Mouse (Mus musculus) layer of hippocampus, postnatal 25 days (tissue): ENCODE results near the gene Itga2b. TPM values are rescaled to one million over a fixed set of nuclear protein-coding genes. Genes with fewer than 3 reads are reported as not detected.
"Not testable (repeated sequence)": the region's sequence is repeated elsewhere in the genome, so short reads cannot be mapped to it uniquely, and the experiment has no call there.

Experiments
- DNase-seq, 2 experiments: peaks; one replicate each; pipeline ENCODE4 v3.0.0; 2022; ENCODE audit warnings: mixed read lengths in 2 of 2, low spot score in 1 of 2; ENCODE audit errors: extremely low spot score in 1 of 2
- total RNA-seq, 2 experiments: library from RNA; stranded (reverse); gene quantifications; 2 replicates each; pipeline ENCODE4 v1.2.3; 2021

The Itga2b gene
- total RNA-seq, 2 experiments from 2014 or later, result 0.68 to 2.1 TPM

GRCm38 (mm10) chr11:102421559-102421958, 48.4 kb downstream of the Itga2b start:
- DNase-seq, result no peak

DNA sequence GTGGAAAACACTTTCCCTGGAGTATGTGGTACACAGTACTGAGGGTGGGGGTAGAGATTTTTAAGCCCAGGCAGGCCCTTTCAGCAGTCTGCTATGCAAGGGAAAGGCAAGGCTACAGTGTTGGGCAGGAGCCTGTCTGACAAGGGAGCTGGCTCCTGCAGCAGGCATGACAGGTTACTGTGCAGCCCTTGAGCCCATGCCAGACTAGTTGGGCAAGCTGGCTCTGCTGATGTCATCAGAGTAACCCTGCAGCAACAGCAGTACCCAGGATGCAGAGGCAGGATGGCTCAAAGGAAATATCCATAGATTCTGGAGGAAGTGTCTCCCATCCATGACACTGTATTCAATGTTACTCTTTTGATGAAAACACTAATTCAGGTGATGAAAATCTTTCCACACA, 51.0 kb downstream of the Itga2b start:
- DNase-seq, result no peak

DNA sequence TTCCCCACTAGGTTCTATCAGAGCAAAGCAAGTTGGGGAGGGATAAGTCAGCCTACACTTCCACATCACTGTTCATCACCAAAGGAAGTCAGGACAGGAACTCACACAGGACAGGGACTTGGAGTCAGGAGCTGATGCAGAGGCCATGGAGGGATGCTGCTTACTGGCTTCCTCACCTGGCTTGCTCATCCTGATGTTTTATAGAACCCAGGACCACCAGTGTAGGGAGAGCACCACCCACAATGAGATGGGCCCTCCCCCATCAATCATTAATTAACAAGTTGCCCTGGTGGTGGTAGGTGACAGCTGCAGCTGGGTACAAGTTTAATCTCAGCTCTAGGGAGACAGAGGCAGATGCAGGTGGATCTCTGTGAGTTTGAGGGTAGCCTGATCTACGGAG, 52.8 kb downstream of the Itga2b start:
- no peak for DNase-seq

- no peak for DNase-seq
Observed at GRCm38 (mm10) chr11:102415034-102415802, 54.7 kb downstream of the Itga2b start.

DNA sequence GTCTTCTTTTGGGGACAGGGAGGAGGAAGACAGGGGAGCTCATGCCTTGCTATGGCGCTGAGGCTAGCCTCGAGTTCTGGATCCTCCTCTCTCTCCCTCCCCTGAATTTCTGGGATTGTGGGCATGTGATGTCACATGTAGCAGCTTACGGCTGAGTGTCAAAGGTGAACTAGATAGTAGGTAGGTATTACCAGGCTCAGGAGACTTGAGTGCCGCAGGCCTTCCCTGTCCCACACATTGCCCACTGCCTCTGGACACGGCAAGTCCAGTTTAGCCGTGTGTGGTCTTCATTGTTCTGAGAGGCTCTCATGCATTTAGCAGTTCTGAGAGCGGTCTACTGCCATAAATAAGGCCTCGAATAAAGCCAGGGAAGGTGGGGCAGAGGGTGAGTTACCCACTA, 56.9 kb downstream of the Itga2b start:
- no peak for DNase-seq

DNA sequence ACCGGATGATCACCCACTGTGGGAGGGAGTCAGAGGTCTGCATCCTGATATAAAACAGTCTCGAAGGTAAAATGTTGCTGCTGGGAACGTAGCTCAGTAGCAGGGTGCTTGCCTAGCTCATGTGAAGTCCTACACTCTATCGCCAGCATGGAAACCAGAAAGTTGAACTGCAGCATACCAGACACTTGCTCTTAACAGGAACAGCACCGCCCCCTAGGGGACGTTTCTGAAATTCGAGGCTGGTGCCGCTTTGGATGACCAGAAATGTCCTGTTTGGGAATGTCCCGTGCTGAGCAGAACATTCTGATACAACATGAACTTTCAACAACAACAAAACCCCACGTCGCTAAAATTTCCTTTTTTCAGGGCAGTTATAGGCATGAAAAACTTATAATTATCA, 58.2 kb downstream of the Itga2b start:
- peak; percentile 81 to 96 for DNase-seq

- no peak for DNase-seq
Observed at GRCm38 (mm10) chr11:102411061-102411460, 58.9 kb downstream of the Itga2b start.

DNA sequence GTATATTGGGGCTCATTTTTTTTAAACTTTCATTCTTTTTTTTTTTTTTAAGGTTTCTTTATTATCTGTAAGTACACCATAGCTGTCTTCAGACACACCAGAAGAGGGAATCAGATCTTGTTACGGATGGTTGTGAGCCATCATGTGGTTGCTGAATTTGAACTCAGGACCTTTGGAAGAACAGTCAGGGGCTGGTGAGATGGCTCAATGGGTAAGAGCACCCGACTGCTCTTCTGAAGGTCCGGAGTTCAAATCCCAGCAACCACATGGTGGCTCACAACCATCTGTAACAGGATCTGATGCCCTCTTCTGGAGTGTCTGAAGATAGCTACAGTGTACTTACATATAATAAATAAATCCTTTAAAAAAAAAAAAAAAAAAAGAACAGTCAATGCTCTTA, 59.6 kb downstream of the Itga2b start:
- DNase-seq, result not testable (repeated sequence)

DNA sequence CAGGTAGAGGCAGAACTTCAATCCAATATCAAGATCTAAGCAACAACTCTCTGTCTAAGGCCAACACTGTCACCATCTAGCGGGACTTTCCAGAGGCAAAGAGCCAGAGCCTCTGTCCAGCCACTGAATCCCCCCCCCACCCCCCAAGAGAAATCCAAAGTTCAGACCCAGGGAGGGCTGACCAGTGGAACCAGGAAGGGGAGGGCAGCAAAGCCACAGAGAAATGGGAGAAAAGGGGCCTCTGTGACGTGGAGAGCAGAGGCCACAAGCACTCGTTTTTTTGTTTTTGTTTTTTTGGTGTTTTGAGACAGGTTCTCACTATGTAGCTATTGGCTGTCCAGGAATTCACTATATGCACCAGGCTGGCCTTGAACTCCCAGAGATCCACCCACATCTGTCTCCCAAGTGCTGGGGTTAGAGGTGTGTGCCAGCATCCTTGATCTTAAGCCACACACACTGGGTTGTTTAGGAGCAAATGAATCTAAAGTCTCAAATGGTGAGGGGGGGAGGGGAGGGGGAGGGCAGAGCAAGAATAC, 60.1 kb downstream of the Itga2b start:
- no peak for DNase-seq

- no peak for DNase-seq
Observed at GRCm38 (mm10) chr11:102408888-102409794, 60.8 kb downstream of the Itga2b start.

DNA sequence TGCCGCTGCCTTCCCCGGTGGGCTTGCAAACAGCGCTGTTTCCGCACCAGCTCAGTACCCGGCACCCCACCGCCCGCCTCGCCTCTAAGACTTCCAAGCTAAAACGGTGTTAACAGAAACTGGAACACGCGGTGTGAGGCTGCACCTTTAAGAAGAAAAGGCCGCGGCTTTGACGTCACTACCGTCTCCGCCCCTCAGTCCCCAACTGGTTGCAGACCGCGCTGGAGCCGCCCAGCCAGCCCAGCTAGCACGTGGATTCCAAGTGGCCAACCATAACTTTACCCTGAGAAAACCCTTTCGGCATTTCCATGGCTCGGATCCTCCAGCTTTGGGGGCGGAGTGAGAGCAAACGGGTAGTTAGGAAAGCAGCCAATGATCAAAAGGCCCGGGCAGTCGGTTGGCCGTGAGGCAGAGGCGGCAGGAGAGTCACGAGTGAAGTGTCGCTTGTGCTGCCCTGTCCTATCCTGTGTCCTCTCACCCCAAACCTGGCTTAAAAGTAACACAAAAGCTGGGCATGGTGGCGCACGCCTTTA, 61.5 kb downstream of the Itga2b start:
- DNase-seq, result peak; percentile 83 to 84

DNA sequence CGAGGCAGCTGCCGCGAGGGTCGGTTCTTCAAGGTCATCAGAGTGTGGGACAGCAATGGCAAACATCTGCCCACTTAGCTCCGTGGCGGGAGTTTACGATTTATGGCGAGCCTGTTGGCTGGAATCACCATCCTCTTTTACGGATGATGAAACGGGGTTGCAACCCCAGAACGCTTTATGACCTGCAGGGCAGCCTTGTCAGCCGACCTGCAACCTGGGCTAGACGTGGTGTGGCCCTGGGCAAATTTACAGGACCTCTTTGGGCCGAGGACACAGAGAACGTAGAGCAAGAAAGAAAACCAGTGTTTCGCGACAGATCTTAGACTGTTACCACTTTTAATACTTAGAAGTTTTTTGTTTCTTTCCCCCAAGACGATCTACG, 62.1 kb downstream of the Itga2b start, which contains the start of gene Slc25a39:
Gene Slc25a39 (minus strand): TSS at position 113 of the 382 bp plus-strand sequence.
- no peak for DNase-seq

DNA sequence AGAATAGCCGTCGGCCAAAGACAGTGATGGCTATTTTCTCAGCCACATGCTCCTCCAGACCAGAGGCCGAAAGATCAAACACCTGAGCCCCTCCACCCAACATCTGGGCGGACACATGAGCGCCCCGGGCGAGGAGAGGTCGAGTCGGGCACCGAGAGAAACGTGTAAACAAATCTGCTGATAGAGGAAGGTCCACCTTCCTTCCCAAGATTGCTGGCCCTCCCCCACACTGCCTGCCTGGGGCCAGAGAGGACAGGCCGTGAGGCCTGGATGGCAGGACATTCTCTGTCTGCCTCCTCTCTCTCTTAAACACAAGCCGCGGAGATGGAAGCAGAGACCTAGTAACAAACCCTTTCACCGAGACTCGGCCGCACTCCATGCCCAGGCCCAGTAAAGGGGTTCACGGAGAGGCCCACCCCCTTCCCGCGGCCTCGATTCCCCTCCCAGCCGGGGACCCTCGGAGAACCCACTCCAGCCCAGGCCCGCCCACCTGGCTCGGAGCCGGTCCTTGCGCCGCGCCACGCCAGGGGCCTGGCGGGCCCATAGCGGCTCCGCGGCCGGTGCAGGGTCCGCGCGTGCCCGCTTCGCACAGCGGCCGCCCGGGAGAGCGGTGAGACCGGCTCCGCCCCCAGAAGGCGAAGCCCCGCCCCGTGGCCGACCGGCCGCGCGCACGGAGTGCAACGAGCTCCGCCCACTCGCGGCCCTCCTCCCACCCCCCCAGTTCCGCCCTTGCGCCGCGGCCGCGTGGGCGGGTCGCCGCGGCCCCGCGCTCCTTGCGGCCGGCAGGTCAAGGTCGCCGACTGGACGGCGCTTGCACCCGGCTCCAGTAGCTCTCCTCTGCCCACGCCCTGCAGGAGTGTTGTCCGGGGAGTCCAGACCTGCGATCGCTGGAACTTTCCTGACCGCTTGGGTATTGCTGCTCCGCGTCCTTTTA, 62.8 kb downstream of the Itga2b start:
- peak; percentile 71 to 83 for DNase-seq

GRCm38 (mm10) chr11:102406401-102406800, 63.5 kb downstream of the Itga2b start:
- no peak for DNase-seq

GRCm38 (mm10) chr11:102405544-102406285, 64.2 kb downstream of the Itga2b start:
- no peak for DNase-seq

- DNase-seq, result no peak
Observed at GRCm38 (mm10) chr11:102404161-102405010, 65.5 kb downstream of the Itga2b start.

- no peak for DNase-seq
Observed at GRCm38 (mm10) chr11:102403657-102404056, 66.3 kb downstream of the Itga2b start.
